Mouse (Mus musculus) heart, embryonic 15.5 days (tissue): Measurements from ENCODE around the gene Fgfr4. TPM values are rescaled to one million over a fixed set of nuclear protein-coding genes. Genes with fewer than 3 reads are reported as not detected.
A peak's percentile ranks its signal among the peaks of the same experiment; 100 is the strongest.
"Not testable (repeated sequence)": the region's sequence is repeated elsewhere in the genome, so short reads cannot be mapped to it uniquely, and the experiment has no call there.

ENCODE experiments used
- ATAC-seq: fragments of 200-750 bp; cut with Nextera tagmentation; replicated peaks from 2 replicates; pipeline ENCODE4 v1.8.0; 2017; ENCODE audit warnings: low read depth, moderate TSS enrichment; ENCODE audit not compliant: insufficient number of reproducible peaks, insufficient read depth, low FRiP score
- H3K27ac ChIP-seq: fragments of 300-500 bp; sonication (generic); 2 replicates; pipeline ENCODE4 v1.5.1; 2015; ENCODE audit warnings: mild to moderate bottlenecking, inconsistent platforms
- H3K27me3 ChIP-seq: fragments of 300-500 bp; sonication (generic); 2 replicates; pipeline ENCODE4 v1.6.1; 2015; ENCODE audit warnings: inconsistent platforms
- H3K36me3 ChIP-seq: fragments of 300-500 bp; sonication (generic); 2 replicates; pipeline ENCODE4 v1.6.1; 2015; ENCODE audit warnings: mild to moderate bottlenecking, inconsistent platforms
- H3K4me1 ChIP-seq: fragments of 300-500 bp; sonication (generic); replicated peaks from 2 replicates; pipeline ENCODE4 v1.6.1; 2015; ENCODE audit warnings: inconsistent platforms
- H3K4me2 ChIP-seq: fragments of 300-500 bp; sonication (generic); 2 replicates; pipeline ENCODE4 v1.6.1; 2015; ENCODE audit warnings: inconsistent platforms, mild to moderate bottlenecking, moderate library complexity
- H3K4me3 ChIP-seq: fragments of 300-500 bp; sonication (generic); 2 replicates; pipeline ENCODE4 v1.5.1; 2015; ENCODE audit warnings: mild to moderate bottlenecking, inconsistent platforms
- H3K9ac ChIP-seq: fragments of 300-500 bp; sonication (generic); 2 replicates; pipeline ENCODE4 v1.6.1; 2015; ENCODE audit warnings: mild to moderate bottlenecking, inconsistent platforms
- H3K9me3 ChIP-seq: fragments of 300-500 bp; sonication (generic); replicated peaks from 2 replicates; pipeline ENCODE4 v1.6.1; 2016; ENCODE audit warnings: inconsistent platforms
- WGBS: fragments of 180-500 bp; shearing (Covaris S2); methylation state at CpG from one replicate; pipeline ENCODE4 v1.1.7; 2015; ENCODE audit warnings: mixed read lengths; 5-methylcytosine and 5-hydroxymethylcytosine counted together
- polyA plus RNA-seq: library from polyadenylated mRNA; unstranded; fragments of >200 nt; fragmentation: Nextera tagmentation; extraction: Ambion mirVana; gene quantifications from 2 replicates; pipeline ENCODE4 v1.2.1, GENCODE M21; 2015

Gene Fgfr4
- polyA plus RNA-seq, 1 experiment from 2014 or later = 0.72 TPM

GRCm38 (mm10) chr13:55174347-55174746 lies 21.9 kb downstream of the Fgfr4 start:
- no peak overlapping the region for H3K9ac ChIP-seq
- H3K9me3 ChIP-seq = no peaks in the 10 kb centered on the region
- 75% methylated on average over 11 of the region's 11 CpGs for WGBS
- no peaks in the 10 kb centered on the region for H3K36me3 ChIP-seq
- H3K4me3 ChIP-seq = no peak overlapping the region
- no peak overlapping the region for H3K27ac ChIP-seq
- no peak; the same call in 1 of the 2 replicates for ATAC-seq
- H3K4me2 ChIP-seq = no peak overlapping the region
- H3K27me3 ChIP-seq = no peaks in the 10 kb centered on the region
- H3K4me1 ChIP-seq = peaks cover 16% of the 10 kb centered on the region

GRCm38 (mm10) chr13:55176265-55176664 lies 23.8 kb downstream of the Fgfr4 start:
- Histone ChIP-seq H3K9me3 (no peaks in the 10 kb centered on the region), H3K4me2 (no peak overlapping the region), H3K9ac (no peak overlapping the region), H3K4me3 (no peak overlapping the region), H3K27ac (no peak overlapping the region), H3K27me3 (no peaks in the 10 kb centered on the region), H3K4me1 (peaks cover 12% of the 10 kb centered on the region), H3K36me3 (no peaks in the 10 kb centered on the region)
- ATAC-seq = no peak
- WGBS = 65% methylated on average over 6 of the region's 6 CpGs

- no peak for ATAC-seq
Measured at GRCm38 (mm10) chr13:55177903-55178496, 25.6 kb downstream of the Fgfr4 start.

GRCm38 (mm10) chr13:55178556-55178955 lies 26.1 kb downstream of the Fgfr4 start:
- peaks cover 4% of the 10 kb centered on the region; the same call in 1 of the 2 replicates for H3K4me1 ChIP-seq
- no peak overlapping the region for H3K4me2 ChIP-seq
- no peaks in the 10 kb centered on the region for H3K9me3 ChIP-seq
- no peak; the same call in 1 of the 2 replicates for ATAC-seq
- no peak overlapping the region for H3K4me3 ChIP-seq
- no peaks in the 10 kb centered on the region for H3K27me3 ChIP-seq
- WGBS = 32% methylated on average over 2 of the region's 2 CpGs
- no peaks in the 10 kb centered on the region for H3K36me3 ChIP-seq
- H3K27ac ChIP-seq = no peak overlapping the region
- H3K9ac ChIP-seq = no peak overlapping the region

More at GRCm38 (mm10) chr13:55177903-55178496, 25.6 kb downstream of the Fgfr4 start:
- Histone ChIP-seq H3K27me3 (no peaks in the 10 kb centered on the region), H3K4me1 (peaks cover 4% of the 10 kb centered on the region; the same call in 1 of the 2 replicates), H3K36me3 (no peaks in the 10 kb centered on the region), H3K4me2 (no peak overlapping the region), H3K9me3 (no peaks in the 10 kb centered on the region), H3K9ac (no peak overlapping the region), H3K4me3 (no peak overlapping the region), H3K27ac (no peak overlapping the region; the same call in 1 of the 2 replicates)
- WGBS = 64% methylated on average over 4 of the region's 4 CpGs

GRCm38 (mm10) chr13:55179591-55179990 lies 27.2 kb downstream of the Fgfr4 start:
- Histone ChIP-seq H3K4me3 (no peak overlapping the region), H3K9me3 (no peaks in the 10 kb centered on the region), H3K36me3 (no peaks in the 10 kb centered on the region), H3K4me1 (peaks cover 4% of the 10 kb centered on the region; the same call in 1 of the 2 replicates), H3K27ac (no peak overlapping the region), H3K9ac (no peak overlapping the region), H3K27me3 (no peaks in the 10 kb centered on the region), H3K4me2 (no peak overlapping the region)
- no peak for ATAC-seq
- whole genome bisulfite sequencing = 84% methylated on average over 3 of the region's 3 CpGs

- 0 out of 2 replicates have a peak, but pooled peaks have one; percentile 16 for ATAC-seq
- H3K27me3 ChIP-seq = no peaks in the 10 kb centered on the region
- H3K9ac ChIP-seq = no peak overlapping the region
- peak overlapping the region; percentile 44; the same call in 1 of the 2 replicates for H3K4me3 ChIP-seq
- 65% methylated on average over 2 of the region's 2 CpGs for WGBS
- H3K27ac ChIP-seq = peak overlapping the region; percentile 78; the same call in 1 of the 2 replicates
- peaks cover 4% of the 10 kb centered on the region; the same call in 1 of the 2 replicates for H3K4me1 ChIP-seq
- H3K4me2 ChIP-seq = peak overlapping the region; percentile 62
- H3K9me3 ChIP-seq = no peaks in the 10 kb centered on the region
- H3K36me3 ChIP-seq = no peaks in the 10 kb centered on the region
Measured at GRCm38 (mm10) chr13:55181786-55182172, 29.3 kb downstream of the Fgfr4 start.

GRCm38 (mm10) chr13:55182173-55182894 lies 29.9 kb downstream of the Fgfr4 start:
- no peaks in the 10 kb centered on the region for H3K36me3 ChIP-seq
- peak overlapping the region; percentile 44 for H3K4me3 ChIP-seq
- H3K27ac ChIP-seq = peak overlapping the region; percentile 78
- no peaks in the 10 kb centered on the region for H3K9me3 ChIP-seq
- peak overlapping the region; percentile 44 for H3K9ac ChIP-seq
- no peaks in the 10 kb centered on the region for H3K27me3 ChIP-seq
- H3K4me1 ChIP-seq = peaks cover 4% of the 10 kb centered on the region; the same call in 1 of the 2 replicates
- H3K4me2 ChIP-seq = peak overlapping the region; percentile 62
- peak; percentile 85 for ATAC-seq
- 3% methylated on average over 23 of the region's 23 CpGs for WGBS

- Histone ChIP-seq H3K9ac (no peak overlapping the region), H3K27ac (no peak overlapping the region), H3K9me3 (no peaks in the 10 kb centered on the region), H3K4me1 (peaks cover 4% of the 10 kb centered on the region; the same call in 1 of the 2 replicates), H3K4me2 (no peak overlapping the region), H3K27me3 (no peaks in the 10 kb centered on the region), H3K4me3 (no peak overlapping the region), H3K36me3 (no peaks in the 10 kb centered on the region)
- no peak for ATAC-seq
- 76% methylated on average over 6 of the region's 6 CpGs for WGBS
Measured at GRCm38 (mm10) chr13:55183382-55183781, 30.9 kb downstream of the Fgfr4 start.

GRCm38 (mm10) chr13:55187062-55187461 lies 34.6 kb downstream of the Fgfr4 start:
- not testable (repeated sequence) for H3K9me3 ChIP-seq

GRCm38 (mm10) chr13:55189531-55190107 lies 37.2 kb downstream of the Fgfr4 start:
- no peaks in the 10 kb centered on the region for H3K27me3 ChIP-seq
- ATAC-seq = peak; percentile 28; the same call in 1 of the 2 replicates
- peak overlapping the region; percentile 63 for H3K9ac ChIP-seq
- peaks cover 15% of the 10 kb centered on the region for H3K4me1 ChIP-seq
- H3K4me2 ChIP-seq = peak overlapping the region; percentile 88
- no peaks in the 10 kb centered on the region for H3K36me3 ChIP-seq
- H3K27ac ChIP-seq = peak overlapping the region; percentile 86
- WGBS = 7% methylated on average over 12 of the region's 12 CpGs
- H3K4me3 ChIP-seq = peak overlapping the region; percentile 57
- H3K9me3 ChIP-seq = no peaks in the 10 kb centered on the region

More at GRCm38 (mm10) chr13:55187062-55187461, 34.6 kb downstream of the Fgfr4 start:
- ATAC-seq, H3K36me3 ChIP-seq, H3K9ac ChIP-seq, H3K4me2 ChIP-seq, H3K27me3 ChIP-seq, H3K27ac ChIP-seq, H3K4me3 ChIP-seq: not testable (repeated sequence)
- peaks cover 18% of the 10 kb centered on the region for H3K4me1 ChIP-seq
- WGBS = 5% methylated on average over 6 of the region's 9 CpGs

GRCm38 (mm10) chr13:55190121-55190868 lies 37.9 kb downstream of the Fgfr4 start:
- H3K9ac ChIP-seq = peak overlapping the region; percentile 63
- H3K27me3 ChIP-seq = no peaks in the 10 kb centered on the region
- peaks cover 15% of the 10 kb centered on the region for H3K4me1 ChIP-seq
- no peaks in the 10 kb centered on the region for H3K9me3 ChIP-seq
- H3K4me3 ChIP-seq = peak overlapping the region; percentile 57
- WGBS = 3% methylated on average over 34 of the region's 34 CpGs
- no peaks in the 10 kb centered on the region for H3K36me3 ChIP-seq
- peak; percentile 99 for ATAC-seq
- H3K4me2 ChIP-seq = peak overlapping the region; percentile 88
- peak overlapping the region; percentile 86 for H3K27ac ChIP-seq
